Comparison of ENCODE assay signal across 8 mouse cellular contexts in genomic region chr2:60126292-60126691, GRCm38 (mm10).
DNase-seq lines count a peak whose midpoint lies in the region; ATAC-seq lines count a peak whose summit lies in the region.

No protein-coding gene starts in this region.

- peak overlapping the region; percentile 67 for H3K4me2 ChIP-seq in heart, embryonic 12.5 days
- H3K4me2 ChIP-seq in hindbrain, embryonic 11.5 days (replicated peaks; ENCODE audit: low read depth, low read length), result peak overlapping the region; percentile 65

- H3K9ac ChIP-seq in heart, embryonic 12.5 days, result no peak overlapping the region; the same call in 1 of the 2 replicates
- peak overlapping the region; percentile 99 for H3K9ac ChIP-seq in hindbrain, embryonic 11.5 days (ENCODE audit: low read depth, low read length)

- no peaks in the 10 kb centered on the region for H3K9me3 ChIP-seq in heart, embryonic 12.5 days (replicated peaks)
- no peaks in the 10 kb centered on the region for H3K9me3 ChIP-seq in hindbrain, embryonic 11.5 days (ENCODE audit: control insufficient read depth, low read length)
- H3K9me3 ChIP-seq in midbrain, embryonic 10.5 days (replicated peaks), result no peaks in the 10 kb centered on the region

- H3K4me1 ChIP-seq in heart, embryonic 12.5 days (replicated peaks), result peaks cover 10% of the 10 kb centered on the region
- H3K4me1 ChIP-seq in hindbrain, embryonic 11.5 days (replicated peaks; ENCODE audit: control insufficient read depth, insufficient read depth, low read length), result peaks cover 3% of the 10 kb centered on the region; the same call in 1 of the 2 replicates
- peaks cover 42% of the 10 kb centered on the region for H3K4me1 ChIP-seq in midbrain, embryonic 10.5 days

- H3K4me3 ChIP-seq in heart, embryonic 12.5 days, result peak overlapping the region; percentile 93
- peak overlapping the region; percentile 90 for H3K4me3 ChIP-seq in hindbrain, embryonic 11.5 days (ENCODE audit: low read depth, low read length)
- H3K4me3 ChIP-seq in midbrain, embryonic 10.5 days, result peak overlapping the region; percentile 96

- no peaks in the 10 kb centered on the region for H3K27me3 ChIP-seq in heart, embryonic 12.5 days (replicated peaks)
- no peaks in the 10 kb centered on the region for H3K27me3 ChIP-seq in hindbrain, embryonic 11.5 days (ENCODE audit: control insufficient read depth, insufficient read depth, low read length)
- no peaks in the 10 kb centered on the region for H3K27me3 ChIP-seq in midbrain, embryonic 10.5 days (ENCODE audit: low read depth, poor library complexity, severe bottlenecking)

- DNase-seq in heart, adult 8-10 months (ENCODE audit: low spot score), result no peak
- peak; percentile 42 for DNase-seq in Muller cell, postnatal 12 days (ENCODE audit: inconsistent ontology term)
- peak; percentile 39 for DNase-seq in hindbrain, embryonic 11.5 days (ENCODE audit: low spot score)
- no peak for DNase-seq in midbrain, embryonic 10.5 days (ENCODE audit: low spot score)
- no peak for DNase-seq in urinary bladder, adult 2 months (ENCODE audit: low spot score)
- DNase-seq in layer of hippocampus, adult 9-10 months (ENCODE audit: low spot score), result no peak

- 9% methylated on average over 8 of the region's 8 CpGs for WGBS in heart, embryonic 12.5 days
- WGBS in hindbrain, embryonic 11.5 days, result 5% methylated on average over 8 of the region's 8 CpGs
- 7% methylated on average over 8 of the region's 8 CpGs for WGBS in midbrain, embryonic 10.5 days

- ATAC-seq in heart, embryonic 12.5 days (ENCODE audit: insufficient number of reproducible peaks, low FRiP score), result no peak
- ATAC-seq in hindbrain, embryonic 11.5 days (ENCODE audit: low FRiP score), result no peak
- ATAC-seq in activated CD4-positive, CD25-positive, alpha-beta regulatory T cell, adult 4 months, result no peak

- H3K27ac ChIP-seq in heart, embryonic 12.5 days (ENCODE audit: poor library complexity, severe bottlenecking), result no peak overlapping the region
- no peak overlapping the region; the same call in 1 of the 2 replicates for H3K27ac ChIP-seq in hindbrain, embryonic 11.5 days (ENCODE audit: low read depth, low read length)
- peak overlapping the region; percentile 100 for H3K27ac ChIP-seq in midbrain, embryonic 10.5 days (replicated peaks)

- no peaks in the 10 kb centered on the region for H3K36me3 ChIP-seq in heart, embryonic 12.5 days
- no peaks in the 10 kb centered on the region for H3K36me3 ChIP-seq in hindbrain, embryonic 11.5 days (ENCODE audit: control insufficient read depth, insufficient read depth, low read length)
- H3K36me3 ChIP-seq in midbrain, embryonic 10.5 days, result no peaks in the 10 kb centered on the region

Comparison
In these comparisons a context has a peak if more than half of its experiments do, and no peak if none do; other contexts are left out.
1. DNase-seq: peak in Muller cell, postnatal 12 days (single experiment) and hindbrain, embryonic 11.5 days (single experiment); none in heart, adult 8-10 months (single experiment), midbrain, embryonic 10.5 days (single experiment), urinary bladder, adult 2 months (single experiment) and layer of hippocampus, adult 9-10 months (single experiment).
2. Peak in every context shown above with its lines, with median percentiles within 50 percentile points of each other: H3K4me3 ChIP-seq.